Mouse (Mus musculus) liver, embryonic 14.5 days (tissue): ENCODE results near the gene Gm11569.

Source experiments
- CTCF ChIP-seq: IDR thresholded peaks from 2 replicates; pipeline ENCODE4 v1.5.1; 2016; ENCODE audit warnings: antibody characterized with exemption, low read depth, control low read depth
- EP300 ChIP-seq: IDR thresholded peaks from 2 replicates; pipeline ENCODE4 v1.6.1; 2016; ENCODE audit warnings: antibody characterized with exemption, low read depth

GRCm38 (mm10) chr11:99842185-99842584, 43.5 kb upstream of the Gm11569 start:
- TF ChIP-seq EP300, result no peak
- no peak for TF ChIP-seq CTCF
